Mouse (Mus musculus) ES-E14 (cell line): ENCODE data around the gene Tff1.

Experiments used
- CHD2 ChIP-seq: IDR thresholded peaks from 2 replicates; pipeline ENCODE4 v1.6.1; 2014; ENCODE audit warnings: mild to moderate bottlenecking, low read depth, low read length, inconsistent platforms
- HCFC1 ChIP-seq: IDR thresholded peaks from 2 replicates; pipeline ENCODE4 v1.6.1; 2012; ENCODE audit warnings: low read length, inconsistent platforms, borderline replicate concordance; ENCODE audit not compliant: insufficient read depth
- MAFK ChIP-seq: IDR thresholded peaks from 2 replicates; pipeline ENCODE4 v1.6.1; 2014; ENCODE audit warnings: mild to moderate bottlenecking, low read depth, low read length, inconsistent platforms; ENCODE audit not compliant: insufficient read depth
- ZNF384 ChIP-seq: IDR thresholded peaks from 2 replicates; pipeline ENCODE4 v1.6.1; 2012; ENCODE audit warnings: low read depth, low read length, inconsistent platforms

- TF ChIP-seq CHD2 (no peak), MAFK (no peak), ZNF384 (no peak), HCFC1 (no peak)
Measured at GRCm38 (mm10) chr17:31136821-31137220, 28.3 kb downstream of the Tff1 start.
